Mouse (Mus musculus): Measurements from ENCODE around the gene 7420426K07Rik.

GRCm38 (mm10) chr9:98901486-98901885 lies 1.4 kb upstream of the 7420426K07Rik start:
- TF ChIP-seq CTCF (IDR thresholded peaks at IDR 0.05; ENCODE audit: low read depth, low read length) (no peak), TAL1 (conservative IDR thresholded peaks at IDR 0.05; ENCODE audit: low read depth, low read length) (no peak)

All from G1E (cell line).